Comparison of ENCODE assay signal across 18 mouse cellular contexts in the genomic region with DNA sequence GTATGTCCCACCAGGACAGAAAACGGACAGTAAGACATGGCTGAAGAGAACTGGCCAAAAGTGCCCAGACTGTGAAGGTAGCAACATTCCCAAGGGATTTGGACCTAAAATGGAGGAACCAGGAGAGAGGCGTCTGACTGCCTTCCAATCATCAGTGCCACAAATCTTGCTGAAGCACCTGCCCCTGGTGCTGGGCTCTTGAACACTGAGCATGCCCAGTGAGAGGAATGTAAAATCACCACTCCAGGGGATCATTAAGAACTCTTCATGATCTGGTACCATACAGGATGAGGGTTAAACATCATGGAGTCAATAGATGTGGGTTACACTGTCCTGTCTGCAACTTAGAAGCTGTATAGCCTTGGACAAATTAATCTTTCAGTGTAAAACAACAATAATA.
"Had no signal": no experiment of that assay in that cellular context is flagged by ENCODE, and none has a peak within 500 bp of the region (broad histone marks: within the 10 kb centered on the region; RNA-seq: fewer than 3 reads in every experiment).

No protein-coding gene starts in this region.

- H3K9ac ChIP-seq: lung, embryonic 14.5 days; midbrain, embryonic 12.5 days; neural tube, embryonic 13.5 days; neural tube, embryonic 15.5 days had no signal

- H3K27me3 ChIP-seq: midbrain, embryonic 12.5 days; neural tube, embryonic 13.5 days; neural tube, embryonic 15.5 days had no signal

- DNase-seq: lung, adult 18-20 months; lung, embryonic 14.5 days; lung, postnatal 10 days; lung, postnatal 4 days; retina, postnatal 1 day; right cerebral cortex, adult 18-20 months; right cerebral cortex, postnatal 25 days; right cerebral cortex, postnatal 4 days; spleen, adult 18-20 months; thymus, adult 18-20 months; thymus, postnatal 14 days; thymus, postnatal 36 days had no signal

- H3K36me3 ChIP-seq: neural tube, embryonic 13.5 days had no signal

- ATAC-seq: midbrain, embryonic 16.5 days had no signal

- H3K9me3 ChIP-seq: midbrain, embryonic 10.5 days; midbrain, embryonic 12.5 days; neural tube, embryonic 13.5 days; neural tube, embryonic 15.5 days had no signal

- H3K4me3 ChIP-seq: myocyte; neural tube, embryonic 13.5 days had no signal

- H3K4me2 ChIP-seq: midbrain, embryonic 12.5 days; neural tube, embryonic 13.5 days had no signal

- H3K27ac ChIP-seq: midbrain, embryonic 10.5 days; midbrain, embryonic 12.5 days; neural tube, embryonic 13.5 days; neural tube, embryonic 15.5 days had no signal
